Mouse (Mus musculus): ENCODE measurements around the gene Tnrc6c. TPM values are rescaled to one million over a fixed set of nuclear protein-coding genes. Genes with fewer than 3 reads are reported as not detected.

Gene Tnrc6c
- polyA plus RNA-seq, 1 experiment, result 16.9 TPM

DNA sequence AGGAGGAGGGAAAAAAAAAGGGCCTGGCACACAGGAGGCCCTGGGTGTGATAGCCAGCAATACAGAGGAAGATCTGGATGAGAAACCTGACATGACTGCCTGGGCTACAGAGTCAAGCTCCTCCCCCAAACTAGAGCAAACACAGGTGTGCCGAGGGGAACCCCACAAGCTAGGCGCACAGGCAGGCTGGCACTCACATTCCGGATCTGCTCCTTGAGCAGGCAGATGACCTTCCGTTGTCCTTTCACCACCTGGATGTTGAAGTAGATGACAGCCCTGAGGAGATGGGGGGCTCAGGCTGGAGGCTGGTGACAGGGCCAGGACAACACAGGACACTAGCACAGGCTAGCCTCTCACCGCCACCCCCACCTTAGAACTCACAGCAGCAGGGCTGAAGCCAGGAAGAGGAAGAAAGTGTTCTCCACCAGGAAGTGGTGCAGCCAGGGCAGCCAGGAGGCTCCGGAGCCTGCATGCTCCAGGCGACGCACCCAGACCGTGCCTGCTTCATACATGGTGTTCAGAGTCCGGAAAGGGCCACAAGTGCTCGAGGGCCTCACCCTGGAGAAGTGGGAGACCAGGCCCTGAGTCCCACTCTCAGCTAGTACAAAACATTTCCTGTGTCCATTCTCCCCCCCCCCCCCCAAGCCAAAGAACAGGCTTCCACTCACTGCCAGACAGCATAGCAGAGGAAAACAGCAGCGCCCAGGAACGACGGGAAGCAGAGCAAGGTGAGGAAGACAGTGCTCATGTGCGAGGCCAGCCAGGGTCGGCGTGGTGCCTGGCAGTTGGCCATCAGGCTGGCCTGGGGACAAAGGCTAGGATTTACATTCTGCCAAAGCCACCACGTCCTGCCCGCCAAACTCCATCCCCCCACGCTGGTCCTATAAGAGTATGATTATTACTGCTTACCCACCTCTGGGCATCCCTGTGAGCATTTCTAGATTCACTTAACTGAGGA, 114.9 kb downstream of the Tnrc6c start:
- H3K4me3 ChIP-seq (ENCODE audit: insufficient read depth, low read length), result no peak overlapping the region
- no peak overlapping the region for H3K27ac ChIP-seq (ENCODE audit: insufficient read depth, low read depth, low read length)
- H3K4me1 ChIP-seq (ENCODE audit: control insufficient read depth, insufficient read depth, low read length), result peaks cover 10% of the 10 kb centered on the region
- TF ChIP-seq CTCF (IDR thresholded peaks at IDR 0.05; ENCODE audit: low read depth, low read length) (no peak), POLR2A (IDR thresholded peaks at IDR 0.05; ENCODE audit: borderline replicate concordance, low read depth, low read length) (no peak)

DNA sequence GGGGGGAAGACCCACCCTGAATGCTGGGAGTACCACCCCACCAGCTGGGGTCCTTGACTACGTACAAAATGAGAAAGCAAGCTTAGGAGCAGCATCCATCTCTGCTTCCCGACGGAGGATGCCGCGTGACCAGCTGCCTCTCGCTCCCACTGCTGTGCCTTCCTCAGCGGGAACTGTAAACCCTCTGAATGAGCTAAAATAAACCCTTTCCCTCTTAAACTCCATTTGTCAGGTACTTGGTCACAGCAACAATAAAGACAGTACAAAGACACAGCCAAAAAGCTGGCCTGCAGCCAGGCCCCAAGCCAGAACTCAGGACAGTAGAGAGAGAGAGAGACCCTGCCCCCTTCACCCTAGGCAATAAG, 115.6 kb downstream of the Tnrc6c start:
- Histone ChIP-seq H3K27ac (ENCODE audit: insufficient read depth, low read depth, low read length) (no peak overlapping the region), H3K4me3 (ENCODE audit: insufficient read depth, low read length) (no peak overlapping the region), H3K4me1 (ENCODE audit: control insufficient read depth, insufficient read depth, low read length) (peaks cover 10% of the 10 kb centered on the region)
- TF ChIP-seq POLR2A (IDR thresholded peaks at IDR 0.05; ENCODE audit: borderline replicate concordance, low read depth, low read length) (no peak), CTCF (IDR thresholded peaks at IDR 0.05; ENCODE audit: low read depth, low read length) (0 out of 2 replicates have a peak, but pooled peaks have one; percentile 7)

DNA sequence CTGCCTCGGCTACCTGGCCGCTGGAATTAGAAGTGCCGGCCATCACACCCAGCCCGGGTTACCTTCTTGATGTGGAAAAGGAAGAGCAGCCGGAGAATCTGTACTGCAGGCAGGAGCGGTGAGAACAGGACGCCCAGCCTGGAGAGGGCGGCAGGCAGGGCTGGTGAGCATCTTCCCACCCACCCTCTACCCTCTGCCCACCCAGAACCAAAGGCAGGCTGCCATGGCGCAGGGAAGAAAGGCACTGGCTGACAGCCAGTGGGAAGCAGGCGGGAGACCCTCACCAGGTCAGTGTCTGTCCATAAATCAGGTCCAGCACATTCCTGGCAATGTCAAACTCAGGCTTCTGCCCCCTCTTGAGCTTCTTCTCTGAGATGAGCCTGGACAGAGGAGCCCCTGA, 116.3 kb downstream of the Tnrc6c start:
- Histone ChIP-seq H3K27ac (ENCODE audit: insufficient read depth, low read depth, low read length) (no peak overlapping the region), H3K4me1 (ENCODE audit: control insufficient read depth, insufficient read depth, low read length) (peaks cover 13% of the 10 kb centered on the region), H3K4me3 (ENCODE audit: insufficient read depth, low read length) (no peak overlapping the region)
- no peak for TF ChIP-seq POLR2A (IDR thresholded peaks at IDR 0.05; ENCODE audit: borderline replicate concordance, low read depth, low read length)
- TF ChIP-seq CTCF (IDR thresholded peaks at IDR 0.05; ENCODE audit: low read depth, low read length), result no peak

DNA sequence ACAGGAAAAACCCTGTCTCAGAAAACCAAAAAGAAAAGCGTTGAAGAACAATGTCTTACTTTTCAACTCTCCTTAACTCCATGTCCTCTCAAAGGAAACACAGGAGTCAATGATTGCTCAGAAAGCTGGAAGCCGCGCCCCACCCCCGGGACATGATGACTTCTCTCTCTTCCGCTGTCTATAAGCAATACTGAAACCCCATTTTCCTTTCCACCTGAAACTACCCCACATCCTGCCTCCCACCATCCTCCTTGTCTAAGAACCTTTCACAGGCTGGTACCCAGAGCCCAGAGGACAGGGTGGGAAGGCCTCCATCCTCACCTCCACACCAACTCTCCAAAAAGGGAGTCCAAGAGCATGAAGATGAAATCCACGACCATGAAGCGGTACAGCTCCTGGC, 118.3 kb downstream of the Tnrc6c start:
- no peak overlapping the region for H3K4me3 ChIP-seq (ENCODE audit: insufficient read depth, low read length)
- H3K4me1 ChIP-seq (ENCODE audit: control insufficient read depth, insufficient read depth, low read length), result peaks cover 19% of the 10 kb centered on the region
- no peak for TF ChIP-seq POLR2A (IDR thresholded peaks at IDR 0.05; ENCODE audit: borderline replicate concordance, low read depth, low read length)
- TF ChIP-seq CTCF (IDR thresholded peaks at IDR 0.05; ENCODE audit: low read depth, low read length), result no peak
- no peak overlapping the region for H3K27ac ChIP-seq (ENCODE audit: insufficient read depth, low read depth, low read length)

DNA sequence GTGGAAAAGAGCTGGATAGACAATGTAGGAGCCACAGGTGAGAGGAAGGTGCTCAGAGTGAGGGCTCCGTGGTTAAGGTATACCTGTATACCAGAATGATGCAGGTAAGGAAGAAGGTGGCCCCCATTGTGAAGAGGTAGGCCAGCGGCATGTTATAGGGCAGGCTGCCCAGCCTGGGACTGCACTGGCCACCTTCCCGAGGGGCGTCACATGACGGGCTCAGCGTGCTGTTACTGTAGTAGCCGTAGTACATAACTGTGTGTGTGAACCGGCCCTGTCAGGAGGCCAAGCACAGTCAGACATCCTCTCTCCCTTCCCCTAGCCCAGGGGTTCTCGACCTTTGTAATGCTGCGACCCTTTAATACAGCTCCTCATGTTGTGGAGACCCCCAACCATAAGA, 120.8 kb downstream of the Tnrc6c start:
- no peak overlapping the region for H3K4me3 ChIP-seq (ENCODE audit: insufficient read depth, low read length)
- H3K4me1 ChIP-seq (ENCODE audit: control insufficient read depth, insufficient read depth, low read length), result peaks cover 22% of the 10 kb centered on the region
- TF ChIP-seq POLR2A (IDR thresholded peaks at IDR 0.05; ENCODE audit: borderline replicate concordance, low read depth, low read length) (no peak), CTCF (IDR thresholded peaks at IDR 0.05; ENCODE audit: low read depth, low read length) (no peak)
- H3K27ac ChIP-seq (ENCODE audit: insufficient read depth, low read depth, low read length), result no peak overlapping the region

DNA sequence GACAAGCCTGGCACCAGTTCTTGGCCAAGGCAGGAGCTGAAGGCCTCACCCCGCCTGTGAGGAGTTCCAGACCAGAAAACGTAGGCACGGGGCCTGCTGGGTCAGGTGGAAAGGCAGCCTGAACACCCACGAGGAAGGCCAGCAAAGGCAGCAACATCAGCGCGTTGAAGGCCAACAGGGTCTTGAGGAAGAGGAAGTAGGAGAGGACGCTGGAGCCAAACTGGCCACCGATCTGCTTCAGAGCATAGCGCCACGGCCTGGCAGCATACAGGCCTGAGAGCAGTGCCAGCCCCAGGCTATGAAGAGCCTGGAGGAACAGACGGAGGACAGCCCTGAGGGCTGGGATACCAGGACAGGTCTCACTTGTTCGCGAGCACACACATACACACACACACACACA, 121.5 kb downstream of the Tnrc6c start:
- TF ChIP-seq CTCF (IDR thresholded peaks at IDR 0.05; ENCODE audit: low read depth, low read length) (no peak), POLR2A (IDR thresholded peaks at IDR 0.05; ENCODE audit: borderline replicate concordance, low read depth, low read length) (no peak)
- no peak overlapping the region for H3K4me3 ChIP-seq (ENCODE audit: insufficient read depth, low read length)
- H3K27ac ChIP-seq (ENCODE audit: insufficient read depth, low read depth, low read length), result peak overlapping the region; percentile 13
- peaks cover 22% of the 10 kb centered on the region for H3K4me1 ChIP-seq (ENCODE audit: control insufficient read depth, insufficient read depth, low read length)

DNA sequence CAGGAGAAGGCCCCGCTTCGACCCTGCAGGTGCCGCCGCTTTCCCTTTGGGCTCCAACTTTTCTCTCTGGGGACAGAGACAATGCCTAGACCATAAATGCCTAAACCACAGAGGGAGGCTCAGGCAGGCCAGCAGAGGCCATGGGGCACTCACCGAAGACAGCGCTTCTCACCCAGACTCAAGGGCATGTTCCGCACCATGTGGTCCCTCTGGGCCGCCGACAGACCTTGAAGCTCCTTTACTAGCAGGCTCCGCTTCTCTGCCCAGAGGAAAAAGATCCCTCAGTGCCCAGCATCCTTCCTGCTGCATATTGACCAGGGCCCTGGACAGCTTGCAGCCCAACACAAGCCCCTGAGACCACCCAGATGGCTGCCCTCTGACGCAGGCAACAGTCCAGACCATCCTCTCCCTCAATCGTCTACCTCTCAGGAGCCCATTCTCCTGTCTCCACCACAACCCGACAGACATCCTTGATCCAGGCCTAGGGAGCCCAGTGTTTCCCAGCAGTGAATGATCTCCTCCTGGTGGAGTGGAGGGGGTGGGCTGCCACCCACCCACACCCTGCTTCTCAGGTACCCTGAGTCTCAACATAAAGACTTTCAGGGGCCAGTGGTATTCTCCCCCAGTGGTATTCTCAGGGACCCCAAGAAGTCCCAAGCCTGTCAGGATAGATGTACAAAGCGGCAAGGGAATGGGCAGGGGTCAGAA, 122.2 kb downstream of the Tnrc6c start:
- H3K4me3 ChIP-seq (ENCODE audit: insufficient read depth, low read length), result no peak overlapping the region
- no peak for TF ChIP-seq CTCF (IDR thresholded peaks at IDR 0.05; ENCODE audit: low read depth, low read length)
- no peak for TF ChIP-seq POLR2A (IDR thresholded peaks at IDR 0.05; ENCODE audit: borderline replicate concordance, low read depth, low read length)
- no peak overlapping the region for H3K27ac ChIP-seq (ENCODE audit: insufficient read depth, low read depth, low read length)
- H3K4me1 ChIP-seq (ENCODE audit: control insufficient read depth, insufficient read depth, low read length), result peaks cover 22% of the 10 kb centered on the region

DNA sequence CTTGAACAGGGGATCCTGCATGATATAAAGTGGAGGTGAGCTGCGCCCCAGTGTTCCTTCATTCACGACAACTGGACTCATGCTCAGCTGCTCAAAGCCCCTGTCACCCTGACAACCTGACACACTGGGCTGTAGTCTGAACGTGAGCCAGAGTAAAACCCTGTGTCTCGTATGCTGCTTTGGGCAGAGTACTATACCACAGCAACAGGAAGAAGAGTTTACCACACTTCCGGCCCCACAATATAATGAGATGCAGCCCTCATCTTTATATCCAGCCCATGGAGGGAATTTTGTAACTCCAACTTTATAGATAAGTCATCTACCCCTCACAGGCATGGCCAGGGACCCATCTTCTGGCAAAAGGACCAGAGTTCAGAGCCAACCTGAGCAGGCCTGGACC, 123.0 kb downstream of the Tnrc6c start:
- no peak overlapping the region for H3K4me3 ChIP-seq (ENCODE audit: insufficient read depth, low read length)
- peaks cover 25% of the 10 kb centered on the region for H3K4me1 ChIP-seq (ENCODE audit: control insufficient read depth, insufficient read depth, low read length)
- TF ChIP-seq CTCF (IDR thresholded peaks at IDR 0.05; ENCODE audit: low read depth, low read length), result no peak
- TF ChIP-seq POLR2A (IDR thresholded peaks at IDR 0.05; ENCODE audit: borderline replicate concordance, low read depth, low read length), result no peak
- no peak overlapping the region for H3K27ac ChIP-seq (ENCODE audit: insufficient read depth, low read depth, low read length)

DNA sequence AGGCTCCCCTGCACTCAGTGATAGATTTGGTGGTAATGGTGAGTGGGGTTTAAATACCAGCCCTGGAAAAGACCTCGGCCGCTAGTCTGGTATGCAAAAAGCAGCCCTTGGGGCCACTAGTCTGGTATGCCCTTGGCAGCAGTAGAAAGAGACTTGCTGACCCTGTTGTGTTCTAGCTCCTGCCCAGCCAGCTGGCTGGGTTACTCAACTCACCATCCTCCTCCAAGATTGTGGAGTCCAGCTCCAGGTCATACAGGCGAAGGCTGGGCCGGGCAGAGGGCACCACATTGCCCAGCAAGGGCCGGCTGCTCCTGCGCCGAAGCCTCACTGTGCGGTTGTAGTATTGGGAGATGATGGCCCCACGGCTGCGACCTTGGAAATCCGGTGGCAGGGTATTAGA, 123.9 kb downstream of the Tnrc6c start:
- Histone ChIP-seq H3K4me1 (ENCODE audit: control insufficient read depth, insufficient read depth, low read length) (peaks cover 27% of the 10 kb centered on the region), H3K4me3 (ENCODE audit: insufficient read depth, low read length) (no peak overlapping the region), H3K27ac (ENCODE audit: insufficient read depth, low read depth, low read length) (no peak overlapping the region)
- TF ChIP-seq CTCF (IDR thresholded peaks at IDR 0.05; ENCODE audit: low read depth, low read length), result no peak
- TF ChIP-seq POLR2A (IDR thresholded peaks at IDR 0.05; ENCODE audit: borderline replicate concordance, low read depth, low read length), result no peak

Measured in bone marrow macrophage, adult 2 months (primary cell).